Mouse (Mus musculus) Patski (cell line): ENCODE data around the gene Plgrkt. TPM values are rescaled to one million over a fixed set of nuclear protein-coding genes. Genes with fewer than 3 reads are reported as not detected.

Source experiments
- ATAC-seq: fragments of 100-300 bp; one replicate; pipeline ENCODE4 v1.8.0; 2021
- CTCF ChIA-PET: fragments of 350-600 bp; sonication (Branson Sonifier 250); formaldehyde crosslinking; loops from one replicate; lab custom pipeline; 2022; ENCODE audit warnings: inconsistent platforms; lab: Charles Lee
- POLR2A ChIA-PET: fragments of 350-600 bp; sonication (Branson Sonifier 250); formaldehyde crosslinking; loops from one replicate; lab custom pipeline; 2022; ENCODE audit warnings: antibody characterized with exemption, inconsistent platforms; lab: Charles Lee
- DNase-seq: peaks from one replicate; pipeline ENCODE4 v3.0.0-alpha.2; 2011; ENCODE audit warnings: low read depth, low spot score
- H3K27me3 ChIP-seq: fragments of 371-371 bp; one replicate; pipeline ENCODE4 v1.5.1; 2021
- CTCF ChIP-seq: fragments of 100-300 bp; IDR thresholded peaks from one replicate; pipeline ENCODE4 v1.5.1; 2021
- in situ Hi-C: fragments of 300-500 bp; cut with MboI; formaldehyde crosslinking; loops from 3 replicates; pipeline ENCODE4 v1.11.1; 2018; ENCODE audit warnings: low pct_unique_long_range_greater_than_20kb, mixed read lengths
- polyA plus RNA-seq: library from polyadenylated mRNA; unstranded; gene quantifications from one replicate; pipeline ENCODE4 v1.2.3, GENCODE M21; 2021

The Plgrkt gene
- polyA plus RNA-seq, 1 experiment from 2014 or later: 129 TPM

DNA sequence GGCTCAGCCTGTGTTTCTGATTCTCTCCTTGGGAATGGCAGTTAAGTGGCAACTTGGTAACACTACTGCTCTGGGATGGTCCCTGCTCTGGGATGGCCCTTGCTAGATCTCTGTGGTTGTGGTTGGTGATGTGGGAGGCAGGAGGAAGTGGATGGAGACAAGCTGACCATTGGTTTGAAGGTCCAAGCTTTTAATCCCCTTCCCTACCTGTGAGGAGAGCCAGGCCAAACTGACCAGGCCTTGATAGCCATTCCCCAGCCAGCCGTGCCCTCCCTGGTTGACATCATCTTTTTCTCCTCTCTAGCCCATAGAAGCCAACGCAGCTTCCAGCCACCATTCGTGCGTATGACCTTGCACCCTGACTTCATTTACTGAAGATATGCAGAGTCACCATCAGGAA lies 35.4 kb upstream of the Plgrkt start:
- ATAC-seq (no peak), DNase-seq (no peak)
- no peaks in the 10 kb centered on the region for H3K27me3 ChIP-seq
- no peak for TF ChIP-seq CTCF
- ChIA-PET POLR2A (interaction anchor here (0.6 kb wide), 2 partner anchors 28 to 63 kb away, joined by 3 to 5 read pairs; no protein-coding TSS in a partner anchor), CTCF (interaction anchor here (0.6 kb wide), 1 partner anchor 315 kb away, joined by 3 read pairs; no protein-coding TSS in a partner anchor)
- in situ Hi-C loops: no loop called here

- ChIA-PET POLR2A (no interaction called here), CTCF (interaction anchor here (1.2 kb wide), 1 partner anchor 12 kb away, joined by 3 read pairs; no protein-coding TSS in a partner anchor)
- no peak for TF ChIP-seq CTCF
- no peak for ATAC-seq
- DNase-seq: no peak
- in situ Hi-C loops: no loop called here
- no peaks in the 10 kb centered on the region for H3K27me3 ChIP-seq
Measured at GRCm38 (mm10) chr19:29400466-29400865, 33.3 kb upstream of the Plgrkt start.

- ChIA-PET POLR2A (interaction anchor here (0.6 kb wide), 1 partner anchor 201 kb away, joined by 3 read pairs; no protein-coding TSS in a partner anchor), CTCF (no interaction called here)
- ATAC-seq (no peak), DNase-seq (no peak)
- no peaks in the 10 kb centered on the region for H3K27me3 ChIP-seq
- no peak for TF ChIP-seq CTCF
- in situ Hi-C loops: no loop called here
Measured at GRCm38 (mm10) chr19:29399786-29400185, 32.6 kb upstream of the Plgrkt start.

DNA sequence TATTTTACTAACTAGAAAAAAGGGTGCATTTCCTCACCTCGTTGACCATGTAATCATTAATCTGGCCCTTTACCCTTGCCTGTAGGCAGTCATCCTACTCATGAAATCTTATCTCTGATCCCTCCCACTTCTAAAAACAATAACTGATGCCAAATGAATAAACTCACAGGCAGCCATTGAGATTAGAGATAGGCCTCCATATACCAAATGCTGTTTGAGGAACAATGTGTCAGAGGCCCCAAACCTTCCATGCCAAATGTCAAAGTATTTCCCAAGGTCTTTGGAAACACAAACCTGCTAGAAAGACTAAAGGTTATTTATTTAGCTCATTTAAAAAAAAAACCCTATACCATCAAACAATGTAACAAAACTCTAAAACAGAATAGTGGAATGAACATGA lies 29.2 kb upstream of the Plgrkt start:
- no peak for TF ChIP-seq CTCF
- ChIA-PET POLR2A (interaction anchor here (0.6 kb wide), 1 partner anchor 24 kb away, joined by 4 read pairs; no protein-coding TSS in a partner anchor), CTCF (interaction anchor here (0.8 kb wide), 1 partner anchor 106 kb away, joined by 3 read pairs; no protein-coding TSS in a partner anchor)
- in situ Hi-C loops: no loop called here
- ATAC-seq (no peak), DNase-seq (no peak)
- peaks cover 4% of the 10 kb centered on the region for H3K27me3 ChIP-seq

DNA sequence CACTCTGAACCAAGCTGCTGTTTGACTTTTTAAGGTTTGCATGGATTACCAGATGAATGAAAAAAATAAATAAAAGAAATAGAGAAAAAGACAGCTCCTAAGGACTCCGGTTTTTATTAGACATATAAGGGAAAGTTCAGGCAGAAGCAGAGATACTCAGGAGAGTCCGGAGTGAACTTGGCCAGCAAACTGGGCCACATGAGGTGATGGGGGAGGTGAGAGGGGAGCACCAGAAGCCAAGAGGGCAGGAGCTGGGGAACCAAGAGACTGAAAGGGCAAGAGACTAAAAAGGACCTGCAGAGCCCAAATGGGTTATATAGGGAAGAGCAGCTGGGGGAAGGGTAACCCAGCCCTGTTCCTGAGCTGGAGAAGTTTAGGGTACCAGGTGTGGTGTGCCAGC lies 27.5 kb upstream of the Plgrkt start:
- no peak for ATAC-seq
- ChIA-PET CTCF (no interaction called here), POLR2A (no interaction called here)
- TF ChIP-seq CTCF: no peak
- peaks cover 4% of the 10 kb centered on the region for H3K27me3 ChIP-seq
- DNase-seq: no peak
- in situ Hi-C loops: no loop called here

DNA sequence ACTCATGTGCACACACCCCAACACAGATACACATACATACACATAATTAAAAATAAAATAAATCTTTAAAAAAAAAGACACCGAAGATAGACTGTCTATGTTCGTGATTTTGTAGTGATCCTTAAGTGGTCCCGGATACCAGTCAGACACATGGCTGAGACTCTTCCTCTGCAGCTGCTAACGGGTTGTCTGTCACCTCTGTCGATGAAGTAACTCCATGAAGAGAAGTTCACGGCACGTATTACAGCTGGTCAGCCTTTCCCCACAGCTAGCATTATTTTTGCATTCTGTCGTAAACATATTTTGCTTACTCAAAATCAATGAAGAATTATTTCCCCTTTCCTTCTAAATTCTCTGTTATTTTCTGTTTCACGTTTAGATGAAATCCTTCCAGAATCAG lies 26.1 kb upstream of the Plgrkt start:
- CTCF ChIA-PET: no interaction called here
- in situ Hi-C loops: no loop called here
- DNase-seq: no peak
- ATAC-seq: no peak
- peaks cover 4% of the 10 kb centered on the region for H3K27me3 ChIP-seq
- POLR2A ChIA-PET: no interaction called here
- TF ChIP-seq CTCF: no peak

DNA sequence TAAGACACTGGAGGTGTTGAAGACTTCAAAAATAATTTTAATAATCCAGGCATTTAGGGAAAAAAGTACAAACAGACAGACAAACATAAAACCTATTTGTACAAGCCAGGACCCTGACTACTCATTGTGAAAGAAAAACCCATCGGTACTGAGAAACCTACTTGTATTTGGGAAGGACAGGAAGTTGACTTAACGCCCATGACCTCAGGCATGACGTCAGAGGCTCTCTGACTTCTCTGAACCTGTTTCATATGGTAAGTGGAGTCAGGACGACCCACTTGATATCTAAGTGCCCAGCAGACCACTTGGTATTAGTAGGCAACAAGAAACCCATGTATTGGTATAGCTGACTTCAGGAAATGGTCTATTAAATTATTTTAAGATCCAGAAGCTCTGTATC lies 24.1 kb upstream of the Plgrkt start:
- no peak for ATAC-seq
- DNase-seq: no peak
- CTCF ChIA-PET: interaction anchor here (1.0 to 1.1 kb wide), 2 partner anchors 16 kb away, joined by 3 to 4 read pairs; no protein-coding TSS in a partner anchor
- H3K27me3 ChIP-seq: peaks cover 4% of the 10 kb centered on the region
- TF ChIP-seq CTCF: no peak
- in situ Hi-C loops: no loop called here
- POLR2A ChIA-PET: no interaction called here

DNA sequence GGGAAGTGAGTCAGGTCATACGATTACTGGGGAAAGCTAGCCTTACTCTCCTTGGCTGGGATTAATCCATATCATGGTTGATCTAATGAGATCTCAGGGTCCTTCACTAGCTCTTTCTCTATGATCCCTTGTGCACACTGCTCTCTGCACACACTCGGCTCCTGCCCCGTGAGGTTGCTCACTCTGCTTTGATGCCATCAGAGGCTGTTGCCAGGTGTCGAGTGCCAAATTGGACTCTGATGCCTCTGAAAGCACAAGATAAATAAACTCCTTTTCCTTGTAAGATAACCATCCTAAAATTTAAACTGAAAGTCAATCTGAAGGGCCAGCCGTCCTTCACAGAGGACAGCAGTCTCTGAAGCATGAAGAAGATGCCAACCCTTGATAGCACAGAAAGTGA lies 23.3 kb upstream of the Plgrkt start:
- DNase-seq (no peak), ATAC-seq (no peak)
- peaks cover 4% of the 10 kb centered on the region for H3K27me3 ChIP-seq
- TF ChIP-seq CTCF: no peak
- POLR2A ChIA-PET: no interaction called here
- CTCF ChIA-PET: interaction anchor here (1.0 kb wide), 1 partner anchor 15 kb away, joined by 4 read pairs; no protein-coding TSS in a partner anchor
- in situ Hi-C loops: no loop called here

DNA sequence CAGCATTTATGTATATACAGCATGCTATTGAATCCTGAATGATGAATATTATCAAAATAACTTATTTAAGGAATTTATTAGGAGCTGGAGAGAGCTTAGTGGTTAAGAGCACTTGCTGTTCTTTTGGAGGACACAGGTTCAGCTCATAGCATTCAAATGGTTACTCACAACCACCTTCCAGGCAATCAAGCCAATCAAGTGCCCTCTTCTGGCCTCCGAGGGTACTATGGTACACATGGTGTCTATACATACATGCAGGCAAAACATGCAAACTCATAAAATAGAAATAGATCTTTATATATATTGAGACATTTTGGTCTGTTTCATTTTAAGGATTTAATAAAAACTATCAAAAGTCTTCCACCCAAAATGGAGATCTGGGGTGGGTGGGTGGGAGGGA lies 21.6 kb upstream of the Plgrkt start:
- CTCF ChIA-PET: interaction anchor here (1.6 kb wide), 1 partner anchor 12 kb away, joined by 3 read pairs; no protein-coding TSS in a partner anchor
- POLR2A ChIA-PET: no interaction called here
- DNase-seq (no peak), ATAC-seq (no peak)
- TF ChIP-seq CTCF: no peak
- in situ Hi-C loops: no loop called here
- peaks cover under 1% of the 10 kb centered on the region for H3K27me3 ChIP-seq

DNA sequence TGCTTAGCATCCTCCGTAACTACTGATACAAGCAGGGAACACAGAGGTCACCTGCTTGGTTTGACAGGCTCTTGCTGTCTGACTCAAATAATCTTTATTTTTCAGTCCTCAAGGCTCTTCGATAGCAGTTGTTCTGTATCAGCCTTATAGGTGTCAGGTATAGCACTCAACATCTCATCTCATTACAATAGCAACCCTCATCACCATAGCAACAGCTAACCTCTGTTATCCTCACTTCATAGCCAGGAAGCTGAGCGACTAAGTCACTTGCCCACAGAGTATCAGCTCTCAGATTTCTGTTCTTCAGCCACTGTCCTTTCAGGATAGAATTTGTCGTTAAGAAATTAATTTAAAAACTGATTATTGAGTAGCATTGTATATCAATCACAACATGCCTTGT lies 18.6 kb upstream of the Plgrkt start:
- no peak for DNase-seq
- ATAC-seq: no peak
- no peaks in the 10 kb centered on the region for H3K27me3 ChIP-seq
- TF ChIP-seq CTCF: no peak
- ChIA-PET POLR2A (no interaction called here), CTCF (interaction anchor here (1.2 kb wide), 1 partner anchor 12 kb away, joined by 3 read pairs; no protein-coding TSS in a partner anchor)
- in situ Hi-C loops: no loop called here

GRCm38 (mm10) chr19:29384994-29385393 lies 17.8 kb upstream of the Plgrkt start:
- DNase-seq: no peak
- ChIA-PET CTCF (no interaction called here), POLR2A (no interaction called here)
- no peak for TF ChIP-seq CTCF
- no peak for ATAC-seq
- in situ Hi-C loops: no loop called here
- no peaks in the 10 kb centered on the region for H3K27me3 ChIP-seq
